Mouse (Mus musculus): ENCODE measurements around the gene Foxn3.

Gene Foxn3

GRCm38 (mm10) chr12:99519862-99520261 is 43.5 kb downstream of the Foxn3 start:
- DNase-seq = no peak

- DNase-seq = no peak
Observed at GRCm38 (mm10) chr12:99519191-99519614, 44.2 kb downstream of the Foxn3 start.

GRCm38 (mm10) chr12:99518640-99519039 is 44.7 kb downstream of the Foxn3 start:
- DNase-seq = no peak

GRCm38 (mm10) chr12:99518126-99518525 is 45.3 kb downstream of the Foxn3 start:
- no peak for DNase-seq

- DNase-seq = no peak
Observed at GRCm38 (mm10) chr12:99517296-99517695, 46.1 kb downstream of the Foxn3 start.

GRCm38 (mm10) chr12:99515481-99515880 is 47.9 kb downstream of the Foxn3 start:
- DNase-seq = no peak

GRCm38 (mm10) chr12:99511644-99512043 is 51.7 kb downstream of the Foxn3 start:
- no peak for DNase-seq

GRCm38 (mm10) chr12:99510759-99511158 is 52.6 kb downstream of the Foxn3 start:
- no peak for DNase-seq

- DNase-seq = no peak
Observed at GRCm38 (mm10) chr12:99502225-99502624, 61.2 kb downstream of the Foxn3 start.

GRCm38 (mm10) chr12:99498978-99499694 is 64.2 kb downstream of the Foxn3 start:
- no peak for DNase-seq

- DNase-seq = no peak
Observed at GRCm38 (mm10) chr12:99498189-99498977, 65.0 kb downstream of the Foxn3 start.

GRCm38 (mm10) chr12:99496945-99497344 is 66.4 kb downstream of the Foxn3 start:
- DNase-seq = no peak

GRCm38 (mm10) chr12:99490216-99490615 is 73.2 kb downstream of the Foxn3 start:
- DNase-seq = no peak

GRCm38 (mm10) chr12:99489001-99489592 is 74.3 kb downstream of the Foxn3 start:
- no peak for DNase-seq

- DNase-seq = no peak
Observed at GRCm38 (mm10) chr12:99480372-99480771, 83.0 kb downstream of the Foxn3 start.

- DNase-seq = no peak
Observed at GRCm38 (mm10) chr12:99474176-99474575, 89.2 kb downstream of the Foxn3 start.

- no peak for DNase-seq
Observed at GRCm38 (mm10) chr12:99473406-99474133, 89.8 kb downstream of the Foxn3 start.

- DNase-seq = no peak
Observed at GRCm38 (mm10) chr12:99471431-99471830, 92.0 kb downstream of the Foxn3 start.

GRCm38 (mm10) chr12:99467884-99468311 is 95.5 kb downstream of the Foxn3 start:
- DNase-seq = no peak

GRCm38 (mm10) chr12:99467256-99467883 is 96.0 kb downstream of the Foxn3 start:
- no peak for DNase-seq

- no peak for DNase-seq
Observed at GRCm38 (mm10) chr12:99466426-99466825, 97.0 kb downstream of the Foxn3 start.

GRCm38 (mm10) chr12:99464291-99464690 is 99.1 kb downstream of the Foxn3 start:
- no peak for DNase-seq

- no peak for DNase-seq
Observed at GRCm38 (mm10) chr12:99462846-99463245, 100.5 kb downstream of the Foxn3 start.

Measured in kidney, adult 18-20 months (tissue).